In the genomic region with DNA sequence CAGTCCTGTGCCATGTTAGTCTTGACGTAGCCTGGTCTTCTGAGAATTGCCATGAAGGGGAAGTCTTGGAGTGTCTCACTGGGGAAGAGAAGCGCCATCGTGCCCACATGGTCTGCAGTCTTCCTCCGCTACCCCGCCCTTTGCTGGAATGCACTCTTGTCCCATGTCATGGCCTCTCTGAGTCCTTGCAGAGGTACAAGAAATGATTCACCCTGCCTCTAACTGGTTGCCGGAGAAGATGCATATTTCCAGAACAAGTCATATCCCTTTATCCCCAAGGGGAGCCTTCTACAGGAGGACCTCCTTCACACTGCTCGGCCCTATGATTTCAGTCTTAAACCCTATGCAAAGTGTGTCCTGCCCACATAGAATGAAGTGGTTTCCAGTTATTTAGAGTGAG, we compare ENCODE assay signal across 34 mouse cellular contexts. TPM values are rescaled to one million over a fixed set of nuclear protein-coding genes. Genes with fewer than 3 reads are reported as not detected.
DNase-seq lines count a peak whose midpoint lies in the region; ATAC-seq and TF ChIP-seq lines count a peak whose summit lies in the region.
"Had no signal": no experiment of that assay in that cellular context is flagged by ENCODE, and none has a peak within 500 bp of the region (broad histone marks: within the 10 kb centered on the region; RNA-seq: fewer than 3 reads in every experiment).

No protein-coding gene starts in this region.

- H3K79me2 ChIP-seq in CH12.LX (replicated peaks; ENCODE audit: control insufficient read depth, extremely low read depth, insufficient read depth, poor library complexity, severe bottlenecking): no peaks in the 10 kb centered on the region
- H3K79me2 ChIP-seq in myocyte (ENCODE audit: control insufficient read depth, insufficient read depth): no peaks in the 10 kb centered on the region

- TF ChIP-seq EP300 in CH12.LX (IDR thresholded peaks at IDR 0.05; ENCODE audit: low read length): no peak

- no peak overlapping the region for H3K4me2 ChIP-seq in CH12.LX (ENCODE audit: insufficient read depth, low read depth, poor library complexity, severe bottlenecking)
- H3K4me2 ChIP-seq in myocyte (ENCODE audit: low read depth): peak overlapping the region; percentile 41
- H3K4me2 ChIP-seq: forebrain, embryonic 13.5 days; heart, embryonic 13.5 days; hindbrain, embryonic 14.5 days had no signal

- TF ChIP-seq POLR2A in CH12.LX (IDR thresholded peaks at IDR 0.05; ENCODE audit: low read depth, low read length): no peak
- no peak for TF ChIP-seq POLR2A in myocyte (IDR thresholded peaks at IDR 0.05; ENCODE audit: insufficient read length, low read depth)

- H3K4me1 ChIP-seq in CH12.LX (ENCODE audit: control insufficient read depth in 1 of 2, insufficient read depth in 2 of 2): peaks cover 11 to 40% of the 10 kb centered on the region in 2 experiments

- TF ChIP-seq RAD21 in CH12.LX (IDR thresholded peaks at IDR 0.05; ENCODE audit: low read depth, low read length): no peak

- peaks cover 3% of the 10 kb centered on the region for H3K27me3 ChIP-seq in CH12.LX (replicated peaks)
- H3K27me3 ChIP-seq in myocyte (ENCODE audit: control insufficient read depth, insufficient read depth, insufficient read length): no peaks in the 10 kb centered on the region

- H3K36me3 ChIP-seq in CH12.LX (replicated peaks in 1 of 2; ENCODE audit: control insufficient read depth in 1 of 2, insufficient read depth in 1 of 2, low read length in 1 of 2): no peaks in the 10 kb centered on the region
- H3K36me3 ChIP-seq in myocyte (ENCODE audit: control insufficient read depth, insufficient read depth): no peaks in the 10 kb centered on the region
- H3K36me3 ChIP-seq: forebrain, embryonic 10.5 days; G1E; heart, embryonic 13.5 days had no signal

- dilution Hi-C loops in CH12.LX (cut with MboI; ENCODE audit: extremely low pct_ligation_motif_present, extremely low pct_unique_long_range_greater_than_20kb, low sequenced_read_pairs): no loop called here

- DNase-seq in adrenal gland, adult (ENCODE audit: inconsistent age in 2 of 2, low spot score in 1 of 2): peak; percentile 15 to 37
- no peak for DNase-seq in adrenal gland, adult 18-20 months (ENCODE audit: low spot score in 2 of 2)
- DNase-seq in 3134 (ENCODE audit: extremely low read depth, insufficient read length, low spot score) (peak; percentile 80), CH12.LX (ENCODE audit: extremely low read depth) (peak; percentile 34)
- DNase-seq in ovary, postnatal 14 days (ENCODE audit: low spot score): no peak
- DNase-seq: adrenal gland, adult 8-10 months; adrenal gland, postnatal 25 days; cerebellum, adult 11-12 months; cerebellum, adult 8-10 months; cerebellum, postnatal 10 days; cerebellum, postnatal 36 days; gastrocnemius, postnatal 10 days; gastrocnemius, postnatal 36 days; heart, adult 18-20 months; heart, postnatal 14 days; heart, postnatal 4 days had no signal

- no peak for TF ChIP-seq CTCF in CH12.LX (conservative IDR thresholded peaks at IDR 0.05 in 1 of 2, IDR thresholded peaks at IDR 0.05 in 1 of 2; ENCODE audit: low read depth in 2 of 2, low read length in 2 of 2)

- in situ Hi-C loops in CH12.LX (cut with MboI; ENCODE audit: low pct_ligation_motif_present, low pct_unique_long_range_greater_than_20kb, low sequenced_read_pairs): loop anchor here (5.0 kb wide), 3 partner anchors 43 to 172 kb away; no protein-coding TSS in a partner anchor

- H3K27ac ChIP-seq in CH12.LX (ENCODE audit: insufficient read depth, low read depth): no peak overlapping the region
- H3K27ac ChIP-seq: forebrain, embryonic 10.5 days; forebrain, embryonic 13.5 days; heart, embryonic 13.5 days; hindbrain, embryonic 14.5 days; hindbrain, postnatal 0 days had no signal

- no peak overlapping the region for H3ac ChIP-seq in myocyte (ENCODE audit: control insufficient read depth, insufficient read length)

- H3K9me3 ChIP-seq in CH12.LX (replicated peaks; ENCODE audit: low read length): no peaks in the 10 kb centered on the region
- H3K9me3 ChIP-seq: forebrain, embryonic 10.5 days; forebrain, embryonic 13.5 days; G1E; heart, embryonic 13.5 days had no signal

- ATAC-seq in granulocyte monocyte progenitor cell, adult 5-6 weeks (replicated peaks; ENCODE audit: poor library complexity, severe bottlenecking): no peak
- ATAC-seq: forebrain, embryonic 13.5 days; forebrain, embryonic 16.5 days; hindbrain, postnatal 0 days; inflammation-experienced regulatory T-cells, adult 6 months; intestine, embryonic 16.5 days had no signal

- no peak overlapping the region for H3K4me3 ChIP-seq in CH12.LX (replicated peaks in 1 of 3; ENCODE audit: low read depth in 2 of 3, low read length in 2 of 3, poor library complexity in 1 of 3)
- no peak overlapping the region for H3K4me3 ChIP-seq in myocyte
- H3K4me3 ChIP-seq: forebrain, embryonic 10.5 days; forebrain, embryonic 13.5 days; heart, embryonic 13.5 days had no signal

- H3K9ac ChIP-seq in CH12.LX (ENCODE audit: insufficient read depth, low read depth): no peak overlapping the region
- H3K9ac ChIP-seq: forebrain, embryonic 13.5 days; heart, embryonic 13.5 days; hindbrain, embryonic 14.5 days had no signal

TF ChIP-seq in CH12.LX, 34 proteins besides CTCF, POLR2A, EP300 and RAD21:
- TF ChIP-seq MAZ (IDR thresholded peaks at IDR 0.05; ENCODE audit: low read depth, low read length) (no peak), SMC3 (IDR thresholded peaks at IDR 0.05; ENCODE audit: low read depth, low read length) (no peak), TBP (conservative IDR thresholded peaks at IDR 0.05; ENCODE audit: low read depth, low read length) (no peak), KAT2A (IDR thresholded peaks at IDR 0.05; ENCODE audit: insufficient replicate concordance, low read length) (no peak), HCFC1 (IDR thresholded peaks at IDR 0.05; ENCODE audit: low read depth, low read length) (no peak), USF1 (IDR thresholded peaks at IDR 0.05; ENCODE audit: low read depth, low read length) (no peak)

TF ChIP-seq in myocyte, 11 proteins besides CTCF, POLR2A, EP300 and RAD21:
- TF ChIP-seq MYOD1 (IDR thresholded peaks at IDR 0.05; ENCODE audit: control insufficient read depth in 1 of 3, insufficient read length in 2 of 3, low read depth in 2 of 3) (no peak), TCF12 (IDR thresholded peaks at IDR 0.05; ENCODE audit: insufficient read depth, poor library complexity, severe bottlenecking) (no peak), MAX (IDR thresholded peaks at IDR 0.05; ENCODE audit: low read depth) (no peak), E2F4 (IDR thresholded peaks at IDR 0.05; ENCODE audit: insufficient read depth) (no peak), POLR2AphosphoS2 (IDR thresholded peaks at IDR 0.05; ENCODE audit: insufficient read length, low read depth) (no peak), REST (IDR thresholded peaks at IDR 0.05; ENCODE audit: insufficient read depth, insufficient read length) (no peak), MYOG (IDR thresholded peaks at IDR 0.05; ENCODE audit: control insufficient read depth in 1 of 3, insufficient read depth in 1 of 3, insufficient read length in 2 of 3, low read depth in 2 of 3) (no peak)

RNA-seq across cellular contexts. Expression of a gene that starts 7.3 kb away (rescaled TPM):
- not detected for total RNA-seq in adrenal gland, adult 18-20 months (2021)
- total RNA-seq in CH12.LX (2012; rRNA removed): not detected in 2 replicates
- total RNA-seq in CH12.LX (2014; rRNA removed): not detected in 2 replicates
- not detected in 2 replicates for polyA plus RNA-seq in CH12.LX (2012; ENCODE audit: insufficient read length, low read depth)
- not detected for polyA plus RNA-seq in myocyte (2012; fragmentation: generic; extraction: Trizol)
- not detected in 2 replicates for total RNA-seq in granulocyte monocyte progenitor cell, adult 5-6 weeks (2014; fragmentation: Nextera tagmentation)
- not detected in 2 replicates for total RNA-seq in granulocyte monocyte progenitor cell, adult 5-6 weeks (2017)
- total RNA-seq: adrenal gland, adult 8-10 months; adrenal gland, postnatal 25 days; G1E; gastrocnemius, adult 18-20 months; gastrocnemius, postnatal 10 days; gastrocnemius, postnatal 36 days; heart, adult 18-20 months; heart, postnatal 14 days; heart, postnatal 4 days; hindbrain, postnatal 0 days had no signal
- polyA plus RNA-seq: brain, embryonic 14.5 days; cortical plate, adult 2 months; embryonic facial prominence, embryonic 11.5 days; embryonic facial prominence, embryonic 14.5 days; forebrain, embryonic 10.5 days; forebrain, embryonic 13.5 days; forebrain, embryonic 16.5 days; G1E; heart, embryonic 13.5 days; heart, embryonic 16.5 days; hindbrain, embryonic 11.5 days; hindbrain, embryonic 14.5 days; hindbrain, postnatal 0 days; inflammation-experienced regulatory T-cells, adult 6 months; intestine, embryonic 16.5 days had no signal

RNA-seq across cellular contexts. Expression of a gene that starts 14.5 kb away (rescaled TPM):
- under 1 TPM; 0.35 to 0.53 TPM for total RNA-seq in adrenal gland, adult 18-20 months (2021)
- total RNA-seq in CH12.LX (2012; rRNA removed) (0.21 and 0.46 TPM in 2 replicates), CH12.LX (2014; rRNA removed) (0.39 and 0.56 TPM in 2 replicates)
- polyA plus RNA-seq in CH12.LX (2012; ENCODE audit: insufficient read length, low read depth) (0.76 and 0.96 TPM in 2 replicates), myocyte (2012; fragmentation: generic; extraction: Trizol) (not detected)
- not detected in 2 replicates for total RNA-seq in granulocyte monocyte progenitor cell, adult 5-6 weeks (2014; fragmentation: Nextera tagmentation)
- total RNA-seq in granulocyte monocyte progenitor cell, adult 5-6 weeks (2017): not detected in 2 replicates
- total RNA-seq: G1E; gastrocnemius, postnatal 36 days had no signal
- polyA plus RNA-seq: embryonic facial prominence, embryonic 11.5 days; embryonic facial prominence, embryonic 14.5 days; forebrain, embryonic 10.5 days; forebrain, embryonic 13.5 days; forebrain, embryonic 16.5 days; G1E; hindbrain, embryonic 11.5 days had no signal

RNA-seq across cellular contexts. Expression of a gene that starts 31.3 kb away (rescaled TPM):
- total RNA-seq in adrenal gland, adult 18-20 months (2021): not detected
- not detected in 2 replicates for total RNA-seq in CH12.LX (2012; rRNA removed)
- total RNA-seq in CH12.LX (2014; rRNA removed): not detected in 2 replicates
- not detected in 2 replicates for polyA plus RNA-seq in CH12.LX (2012; ENCODE audit: insufficient read length, low read depth)
- polyA plus RNA-seq in myocyte (2012; fragmentation: generic; extraction: Trizol): not detected
- not detected in 2 replicates for total RNA-seq in granulocyte monocyte progenitor cell, adult 5-6 weeks (2014; fragmentation: Nextera tagmentation)
- not detected in 2 replicates for total RNA-seq in granulocyte monocyte progenitor cell, adult 5-6 weeks (2017)
- total RNA-seq: adrenal gland, adult 8-10 months; adrenal gland, postnatal 25 days; G1E; gastrocnemius, adult 18-20 months; gastrocnemius, postnatal 10 days; gastrocnemius, postnatal 36 days; heart, adult 18-20 months; heart, postnatal 14 days; heart, postnatal 4 days; hindbrain, postnatal 0 days had no signal
- polyA plus RNA-seq: brain, embryonic 14.5 days; cortical plate, adult 2 months; embryonic facial prominence, embryonic 11.5 days; embryonic facial prominence, embryonic 14.5 days; forebrain, embryonic 10.5 days; forebrain, embryonic 13.5 days; forebrain, embryonic 16.5 days; G1E; heart, embryonic 13.5 days; heart, embryonic 16.5 days; hindbrain, embryonic 11.5 days; hindbrain, embryonic 14.5 days; hindbrain, postnatal 0 days; inflammation-experienced regulatory T-cells, adult 6 months; intestine, embryonic 16.5 days had no signal

RNA-seq across cellular contexts. Expression of a gene that starts 53.4 kb away (rescaled TPM):
- under 1 TPM; 0.19 to 0.50 TPM for total RNA-seq in adrenal gland, adult 18-20 months (2021)
- 0.04 TPM in 1 of 2 replicates, not detected in the other for total RNA-seq in CH12.LX (2012; rRNA removed)
- not detected in 2 replicates for total RNA-seq in CH12.LX (2014; rRNA removed)
- 0.19 and 0.21 TPM in 2 replicates for polyA plus RNA-seq in CH12.LX (2012; ENCODE audit: insufficient read length, low read depth)
- 0.01 TPM for polyA plus RNA-seq in myocyte (2012; fragmentation: generic; extraction: Trizol)
- total RNA-seq in granulocyte monocyte progenitor cell, adult 5-6 weeks (2014; fragmentation: Nextera tagmentation): not detected in 2 replicates
- total RNA-seq in granulocyte monocyte progenitor cell, adult 5-6 weeks (2017): not detected in 2 replicates
- total RNA-seq: adrenal gland, postnatal 25 days; gastrocnemius, postnatal 10 days; heart, postnatal 4 days; hindbrain, postnatal 0 days had no signal
- polyA plus RNA-seq: cortical plate, adult 2 months; embryonic facial prominence, embryonic 11.5 days; embryonic facial prominence, embryonic 14.5 days; forebrain, embryonic 10.5 days; forebrain, embryonic 13.5 days; forebrain, embryonic 16.5 days; G1E; heart, embryonic 13.5 days; hindbrain, embryonic 11.5 days; hindbrain, embryonic 14.5 days; hindbrain, postnatal 0 days had no signal

RNA-seq across cellular contexts. Expression of a gene that starts 60.0 kb away (rescaled TPM):
- total RNA-seq in adrenal gland, adult 18-20 months (2021): not detected
- total RNA-seq in CH12.LX (2012; rRNA removed) (0.21 TPM in 1 of 2 replicates, not detected in the other), CH12.LX (2014; rRNA removed) (0.38 and 0.39 TPM in 2 replicates)
- polyA plus RNA-seq in CH12.LX (2012; ENCODE audit: insufficient read length, low read depth) (not detected in 2 replicates), myocyte (2012; fragmentation: generic; extraction: Trizol) (0.11 TPM)
- total RNA-seq in granulocyte monocyte progenitor cell, adult 5-6 weeks (2014; fragmentation: Nextera tagmentation): not detected in 2 replicates
- not detected in 2 replicates for total RNA-seq in granulocyte monocyte progenitor cell, adult 5-6 weeks (2017)
- total RNA-seq: adrenal gland, adult 8-10 months; adrenal gland, postnatal 25 days; G1E; gastrocnemius, adult 18-20 months; gastrocnemius, postnatal 36 days; heart, adult 18-20 months; heart, postnatal 14 days; heart, postnatal 4 days had no signal
- polyA plus RNA-seq: brain, embryonic 14.5 days; cortical plate, adult 2 months; forebrain, embryonic 10.5 days; forebrain, embryonic 13.5 days; forebrain, embryonic 16.5 days; G1E; heart, embryonic 13.5 days; heart, embryonic 16.5 days; hindbrain, embryonic 11.5 days; hindbrain, embryonic 14.5 days; intestine, embryonic 16.5 days had no signal

Comparison
In these comparisons a context has a peak if more than half of its experiments do, and no peak if none do; other contexts are left out.
1. DNase-seq: peak in adrenal gland, adult (2 of 2), 3134 (single experiment) and CH12.LX (single experiment); none in adrenal gland, adult 18-20 months (0 of 2) and ovary, postnatal 14 days (single experiment).